20 mouse cellular contexts compared by ENCODE assay signal in the genomic region with DNA sequence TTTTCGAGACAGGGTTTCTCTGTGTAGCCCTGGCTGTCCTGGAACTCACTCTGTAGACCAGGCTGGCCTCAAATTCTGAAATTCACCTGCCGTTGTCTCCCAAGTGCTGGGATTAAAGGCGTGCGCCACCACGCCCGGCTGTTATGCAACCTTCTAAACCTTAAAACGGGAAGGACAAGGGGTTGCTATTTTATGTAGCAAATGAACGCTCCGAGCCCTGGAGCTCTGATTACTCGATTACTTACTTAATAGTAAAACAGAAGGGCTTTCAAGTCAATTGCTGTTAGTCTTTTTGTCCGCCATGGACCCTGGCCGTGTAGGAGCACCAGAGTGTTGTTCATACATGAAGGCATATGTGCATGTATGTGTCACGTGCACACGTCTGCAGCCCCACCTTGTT.
DNase-seq lines count a peak whose midpoint lies in the region; ATAC-seq and TF ChIP-seq lines count a peak whose summit lies in the region.
"Had no signal": no experiment of that assay in that cellular context is flagged by ENCODE, and none has a peak within 500 bp of the region (broad histone marks: within the 10 kb centered on the region; RNA-seq: fewer than 3 reads in every experiment).

No protein-coding gene starts in this region.

- H3K27ac ChIP-seq in heart, embryonic 16.5 days (ENCODE audit: low read length): no peak overlapping the region
- H3K27ac ChIP-seq in intestine, postnatal 0 days (ENCODE audit: low read depth, low read length): no peak overlapping the region
- H3K27ac ChIP-seq in hindbrain, embryonic 14.5 days: no peak overlapping the region
- H3K27ac ChIP-seq: embryonic facial prominence, embryonic 13.5 days; forebrain, embryonic 13.5 days; hindbrain, embryonic 12.5 days; hindbrain, postnatal 0 days had no signal

- DNase-seq in heart, adult 9 months (ENCODE audit: low spot score in 2 of 2): no peak
- peak; percentile 55 for DNase-seq in gonadal fat pad, adult 2 months (ENCODE audit: low read depth)
- no peak for DNase-seq in hindbrain, embryonic 14.5 days (ENCODE audit: low spot score)
- DNase-seq: adrenal gland, adult 2 months; adrenal gland, postnatal 25 days; cerebellum, adult 18-20 months; cerebellum, adult 9-11 months; cerebellum, postnatal 36 days; heart, postnatal 36 days; kidney, adult 11 months had no signal

- no peak for ATAC-seq in heart, embryonic 16.5 days (replicated peaks; ENCODE audit: extremely low read depth, insufficient read depth, low FRiP score)
- ATAC-seq in intestine, postnatal 0 days: no peak
- no peak for ATAC-seq in hindbrain, embryonic 14.5 days (ENCODE audit: low FRiP score)
- ATAC-seq in inflammation-experienced regulatory T-cells, adult 6 months: no peak
- ATAC-seq: forebrain, embryonic 13.5 days; hindbrain, postnatal 0 days had no signal

- H3K4me1 ChIP-seq in heart, embryonic 16.5 days (ENCODE audit: control insufficient read depth, insufficient read depth, low read length): peaks cover 18% of the 10 kb centered on the region
- peaks cover 43% of the 10 kb centered on the region for H3K4me1 ChIP-seq in E14TG2a.4 (replicated peaks; ENCODE audit: low read depth, low read length)
- H3K4me1 ChIP-seq in intestine, postnatal 0 days (replicated peaks; ENCODE audit: control insufficient read depth, insufficient read depth, low read length): no peaks in the 10 kb centered on the region
- H3K4me1 ChIP-seq in hindbrain, embryonic 14.5 days (replicated peaks; ENCODE audit: control insufficient read depth, insufficient read depth, low read length): peaks cover 26% of the 10 kb centered on the region

- TF ChIP-seq CTCF in E14TG2a.4 (conservative IDR thresholded peaks at IDR 0.05; ENCODE audit: low read length): no peak
- TF ChIP-seq CTCF in intestine, postnatal 0 days (IDR thresholded peaks at IDR 0.05; ENCODE audit: low read depth): no peak

- peak overlapping the region; percentile 27; the same call in 1 of the 2 replicates for H3K4me2 ChIP-seq in heart, embryonic 16.5 days (ENCODE audit: low read depth, low read length)
- H3K4me2 ChIP-seq in intestine, postnatal 0 days (replicated peaks; ENCODE audit: low read depth): peak overlapping the region; percentile 33; the same call in 1 of the 2 replicates
- H3K4me2 ChIP-seq in hindbrain, embryonic 14.5 days (replicated peaks): no peak overlapping the region
- H3K4me2 ChIP-seq: embryonic facial prominence, embryonic 13.5 days; forebrain, embryonic 13.5 days; heart, embryonic 11.5 days; hindbrain, embryonic 12.5 days had no signal

- H3K36me3 ChIP-seq in heart, embryonic 16.5 days (ENCODE audit: control insufficient read depth, insufficient read depth): no peaks in the 10 kb centered on the region
- H3K36me3 ChIP-seq in E14TG2a.4 (ENCODE audit: insufficient read depth, low read length): no peaks in the 10 kb centered on the region
- no peaks in the 10 kb centered on the region for H3K36me3 ChIP-seq in intestine, postnatal 0 days (ENCODE audit: control insufficient read depth, insufficient read depth)
- H3K36me3 ChIP-seq in hindbrain, embryonic 14.5 days (replicated peaks; ENCODE audit: control insufficient read depth, insufficient read depth): no peaks in the 10 kb centered on the region
- H3K36me3 ChIP-seq: embryonic facial prominence, embryonic 13.5 days; hindbrain, embryonic 12.5 days had no signal

- 88% methylated on average over 14 of the region's 14 CpGs for WGBS in heart, embryonic 16.5 days
- WGBS in intestine, postnatal 0 days: 63% methylated on average over 14 of the region's 14 CpGs
- 92% methylated on average over 14 of the region's 14 CpGs for WGBS in hindbrain, embryonic 14.5 days

- H3K27me3 ChIP-seq in heart, embryonic 16.5 days (ENCODE audit: control insufficient read depth, insufficient read depth, low read length): no peaks in the 10 kb centered on the region
- H3K27me3 ChIP-seq in E14TG2a.4 (ENCODE audit: insufficient read depth, low read length): peaks cover 48% of the 10 kb centered on the region
- no peaks in the 10 kb centered on the region for H3K27me3 ChIP-seq in intestine, postnatal 0 days (replicated peaks; ENCODE audit: control insufficient read depth, insufficient read depth, low read length)
- no peaks in the 10 kb centered on the region for H3K27me3 ChIP-seq in hindbrain, embryonic 14.5 days (ENCODE audit: control insufficient read depth, insufficient read depth, low read length)
- H3K27me3 ChIP-seq: CH12.LX; embryonic facial prominence, embryonic 13.5 days; forebrain, embryonic 13.5 days; hindbrain, embryonic 12.5 days had no signal

- no peak overlapping the region for H3K9ac ChIP-seq in heart, embryonic 16.5 days (ENCODE audit: low read length)
- H3K9ac ChIP-seq in intestine, postnatal 0 days (ENCODE audit: low read depth, low read length): no peak overlapping the region
- no peak overlapping the region for H3K9ac ChIP-seq in hindbrain, embryonic 14.5 days
- H3K9ac ChIP-seq: embryonic facial prominence, embryonic 13.5 days; forebrain, embryonic 13.5 days; hindbrain, embryonic 12.5 days had no signal

- H3K9me3 ChIP-seq in heart, embryonic 16.5 days (replicated peaks; ENCODE audit: control insufficient read depth, low read length): no peaks in the 10 kb centered on the region
- no peaks in the 10 kb centered on the region for H3K9me3 ChIP-seq in E14TG2a.4 (ENCODE audit: low read length)
- H3K9me3 ChIP-seq in intestine, postnatal 0 days (ENCODE audit: control insufficient read depth): no peaks in the 10 kb centered on the region
- no peaks in the 10 kb centered on the region for H3K9me3 ChIP-seq in hindbrain, embryonic 14.5 days (ENCODE audit: control insufficient read depth, low read length)
- H3K9me3 ChIP-seq: embryonic facial prominence, embryonic 13.5 days; forebrain, embryonic 13.5 days; hindbrain, embryonic 12.5 days had no signal

- no peak overlapping the region for H3K4me3 ChIP-seq in heart, embryonic 16.5 days (ENCODE audit: low read length)
- 0 out of 2 replicates have a peak overlapping the region, but pooled peaks have one; percentile 13 for H3K4me3 ChIP-seq in E14TG2a.4 (replicated peaks; ENCODE audit: low read length)
- no peak overlapping the region for H3K4me3 ChIP-seq in intestine, postnatal 0 days (ENCODE audit: low read depth, low read length)
- H3K4me3 ChIP-seq in hindbrain, embryonic 14.5 days (replicated peaks; ENCODE audit: low read length): no peak overlapping the region
- H3K4me3 ChIP-seq: embryonic facial prominence, embryonic 13.5 days; forebrain, embryonic 13.5 days; hindbrain, embryonic 12.5 days had no signal
